Mouse (Mus musculus) liver, postnatal 0 days (tissue): ENCODE results near the gene Nudt9. TPM values are rescaled to one million over a fixed set of nuclear protein-coding genes. Genes with fewer than 3 reads are reported as not detected.

Source experiments
- ATAC-seq: fragments of 200-750 bp; cut with Nextera tagmentation; 2 replicates; pipeline ENCODE4 v1.8.0; 2017; ENCODE audit warnings: mild to moderate bottlenecking, moderate library complexity
- DNase-seq: peaks from one replicate; pipeline ENCODE4 v3.0.0-alpha.2; 2016
- H3K27ac ChIP-seq: fragments of 300-500 bp; sonication (generic); 2 replicates; pipeline ENCODE4 v1.5.1; 2014; ENCODE audit warnings: antibody characterized with exemption, moderate library complexity, mild to moderate bottlenecking, low read depth
- H3K27me3 ChIP-seq: fragments of 300-500 bp; sonication (generic); 2 replicates; pipeline ENCODE4 v1.6.1; 2014; ENCODE audit warnings: low read length, control low read depth, mixed read lengths; ENCODE audit not compliant: insufficient read depth
- H3K36me3 ChIP-seq: fragments of 300-500 bp; sonication (generic); replicated peaks from 2 replicates; pipeline ENCODE4 v1.6.1; 2014; ENCODE audit warnings: mild to moderate bottlenecking, control low read depth, low read length, moderate library complexity, mixed read lengths; ENCODE audit not compliant: insufficient read depth
- H3K4me1 ChIP-seq: fragments of 300-500 bp; sonication (generic); 2 replicates; pipeline ENCODE4 v1.6.1; 2014; ENCODE audit warnings: antibody characterized with exemption, mild to moderate bottlenecking, control low read depth; ENCODE audit not compliant: insufficient read depth
- H3K4me2 ChIP-seq: fragments of 300-500 bp; sonication (generic); 2 replicates; pipeline ENCODE4 v1.6.1; 2014; ENCODE audit warnings: low read depth, mild to moderate bottlenecking, low read length, moderate library complexity, mixed read lengths
- H3K4me3 ChIP-seq: fragments of 300-500 bp; sonication (generic); 2 replicates; pipeline ENCODE4 v1.5.1; 2014; ENCODE audit warnings: low read depth, low read length
- H3K9ac ChIP-seq: fragments of 300-500 bp; sonication (generic); replicated peaks from 2 replicates; pipeline ENCODE4 v1.6.1; 2014; ENCODE audit warnings: mild to moderate bottlenecking, moderate library complexity
- H3K9me3 ChIP-seq: fragments of 300-500 bp; sonication (generic); 2 replicates; pipeline ENCODE4 v1.6.1; 2016; ENCODE audit warnings: mild to moderate bottlenecking, control low read depth, low read length, mixed read lengths
- CTCF ChIP-seq: sonication (generic); IDR thresholded peaks from 2 replicates; pipeline ENCODE4 v1.5.1; 2016; ENCODE audit warnings: antibody characterized with exemption, low read depth
- EP300 ChIP-seq: IDR thresholded peaks from 2 replicates; pipeline ENCODE4 v1.6.1; 2016; ENCODE audit warnings: antibody characterized with exemption, low read depth, mild to moderate bottlenecking
- WGBS: fragments of 180-500 bp; shearing (Covaris S2); extraction: QIAGEN DNeasy Blood & Tissue Kit; methylation state at CpG from one replicate; pipeline ENCODE4 v1.1.7; 2014; ENCODE audit not compliant: insufficient replicate concordance; 5-methylcytosine and 5-hydroxymethylcytosine counted together
- polyA plus RNA-seq: library from polyadenylated mRNA; unstranded; fragments of >200 nt; fragmentation: Nextera tagmentation; extraction: Ambion mirVana; gene quantifications from 2 replicates; pipeline ENCODE4 v1.2.1, GENCODE M21; 2015

Gene Nudt9
- polyA plus RNA-seq, 1 experiment from 2014 or later: 48.5 TPM

- Histone ChIP-seq H3K4me1 (peaks cover 7% of the 10 kb centered on the region), H3K4me2 (no peak overlapping the region), H3K9ac (no peak overlapping the region), H3K9me3 (no peaks in the 10 kb centered on the region), H3K27ac (no peak overlapping the region), H3K27me3 (no peaks in the 10 kb centered on the region), H3K36me3 (peaks cover 46% of the 10 kb centered on the region), H3K4me3 (no peak overlapping the region)
- no peak for DNase-seq
- no peak for ATAC-seq
- WGBS: 85% methylated on average over 7 of the region's 7 CpGs
- TF ChIP-seq EP300 (no peak), CTCF (no peak)
Observed at GRCm38 (mm10) chr5:104056295-104056694, 10.2 kb downstream of the Nudt9 start.

GRCm38 (mm10) chr5:104058021-104058420 is 11.9 kb downstream of the Nudt9 start:
- Histone ChIP-seq H3K36me3 (peaks cover 46% of the 10 kb centered on the region), H3K4me1 (peaks cover 14% of the 10 kb centered on the region), H3K27ac (no peak overlapping the region), H3K27me3 (no peaks in the 10 kb centered on the region), H3K4me3 (no peak overlapping the region), H3K9ac (no peak overlapping the region), H3K9me3 (no peaks in the 10 kb centered on the region), H3K4me2 (no peak overlapping the region)
- DNase-seq (peak; percentile 72), ATAC-seq (no peak)
- TF ChIP-seq CTCF (peak; percentile 82), EP300 (no peak)
- WGBS: 63% methylated on average over 15 of the region's 15 CpGs

- H3K4me1 ChIP-seq: peaks cover 16% of the 10 kb centered on the region
- TF ChIP-seq CTCF (no peak), EP300 (no peak)
- H3K9ac ChIP-seq: no peak overlapping the region
- WGBS: 87% methylated on average over 9 of the region's 9 CpGs
- ATAC-seq: no peak
- H3K4me3 ChIP-seq: no peak overlapping the region
- no peak for DNase-seq
- no peaks in the 10 kb centered on the region for H3K27me3 ChIP-seq
- H3K36me3 ChIP-seq: peaks cover 55% of the 10 kb centered on the region
- H3K9me3 ChIP-seq: no peaks in the 10 kb centered on the region
- H3K4me2 ChIP-seq: no peak overlapping the region
- no peak overlapping the region for H3K27ac ChIP-seq
Observed at GRCm38 (mm10) chr5:104059628-104060027, 13.5 kb downstream of the Nudt9 start.

GRCm38 (mm10) chr5:104060429-104060828 is 14.3 kb downstream of the Nudt9 start:
- Histone ChIP-seq H3K27me3 (no peaks in the 10 kb centered on the region), H3K36me3 (peaks cover 60% of the 10 kb centered on the region)
- 94% methylated on average over 5 of the region's 5 CpGs for WGBS

GRCm38 (mm10) chr5:104061936-104062772 is 16.0 kb downstream of the Nudt9 start:
- no peaks in the 10 kb centered on the region for H3K27me3 ChIP-seq
- no peak overlapping the region for H3K4me3 ChIP-seq
- H3K9ac ChIP-seq: no peak overlapping the region
- ATAC-seq (peak; percentile 38), DNase-seq (no peak)
- peak overlapping the region; percentile 44 for H3K4me2 ChIP-seq
- no peak for TF ChIP-seq EP300
- H3K36me3 ChIP-seq: peaks cover 56% of the 10 kb centered on the region
- WGBS: 82% methylated on average over 13 of the region's 13 CpGs
- H3K27ac ChIP-seq: peak overlapping the region; percentile 69
- H3K9me3 ChIP-seq: no peaks in the 10 kb centered on the region
- H3K4me1 ChIP-seq: peaks cover 9% of the 10 kb centered on the region

More at GRCm38 (mm10) chr5:104060429-104060828, 14.3 kb downstream of the Nudt9 start:
- DNase-seq (no peak), ATAC-seq (no peak)
- no peak overlapping the region for H3K4me3 ChIP-seq
- peaks cover 13% of the 10 kb centered on the region for H3K4me1 ChIP-seq
- no peak overlapping the region for H3K4me2 ChIP-seq
- no peak overlapping the region for H3K9ac ChIP-seq
- H3K9me3 ChIP-seq: no peaks in the 10 kb centered on the region
- H3K27ac ChIP-seq: no peak overlapping the region
- TF ChIP-seq CTCF (no peak), EP300 (no peak)

GRCm38 (mm10) chr5:104062773-104063551 is 16.9 kb downstream of the Nudt9 start:
- no peak overlapping the region for H3K4me3 ChIP-seq
- WGBS: 72% methylated on average over 11 of the region's 11 CpGs
- peak; percentile 24 for DNase-seq

More at GRCm38 (mm10) chr5:104062773-104063551, 16.9 kb downstream of the Nudt9 start:
- Histone ChIP-seq H3K27ac (peak overlapping the region; percentile 69), H3K4me2 (peak overlapping the region; percentile 44), H3K9ac (no peak overlapping the region), H3K27me3 (no peaks in the 10 kb centered on the region), H3K9me3 (no peaks in the 10 kb centered on the region), H3K4me1 (peaks cover 9% of the 10 kb centered on the region), H3K36me3 (peaks cover 56% of the 10 kb centered on the region)
- TF ChIP-seq EP300 (peak; percentile 67), CTCF (no peak)
- ATAC-seq: peak; percentile 97
